Mouse (Mus musculus): ENCODE results near the gene Slc27a5.
A peak's percentile ranks its signal among the peaks of the same experiment; 100 is the strongest.

The Slc27a5 gene

DNA sequence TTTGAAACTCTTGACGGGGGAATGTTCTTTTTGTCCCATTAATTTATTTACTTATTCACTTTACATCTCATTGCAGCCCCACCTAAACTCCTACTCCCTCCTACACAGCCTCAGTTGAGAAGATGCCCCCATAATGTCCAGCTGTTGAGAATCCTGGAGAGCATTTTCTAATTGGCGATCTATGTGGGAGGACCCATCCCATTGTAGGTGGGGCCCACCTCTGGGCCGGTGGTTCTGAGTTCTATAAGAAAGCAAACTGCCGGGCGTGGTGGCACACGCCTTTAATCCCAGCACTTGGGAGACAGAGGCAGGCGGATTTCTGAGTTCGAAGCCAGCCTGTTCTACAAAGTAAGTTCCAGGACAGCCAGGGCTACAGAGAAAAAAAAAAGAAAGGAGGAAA is 11.1 kb downstream of the Slc27a5 start:
- no peak for DNase-seq (ENCODE audit: low read depth, low spot score)

DNA sequence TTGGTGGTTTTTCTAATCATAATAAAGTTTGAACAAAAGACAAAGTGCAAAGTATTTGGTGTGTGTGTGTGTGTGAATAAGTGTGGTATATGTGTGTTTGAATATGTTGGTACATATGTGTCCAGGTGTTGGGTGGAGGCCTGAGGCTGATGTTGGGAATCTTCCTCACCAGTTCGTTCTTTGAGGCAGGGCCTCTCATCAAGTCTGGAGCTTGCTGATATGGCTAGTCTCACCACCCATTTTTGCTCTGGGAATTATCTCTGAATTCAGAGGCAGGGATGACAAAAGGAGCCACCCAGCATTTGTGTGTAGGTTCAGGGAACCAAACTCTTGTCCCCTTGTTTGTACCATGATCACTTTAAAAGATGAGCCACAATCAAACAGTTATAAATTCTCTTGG is 12.3 kb downstream of the Slc27a5 start:
- peak; percentile 44 for DNase-seq (ENCODE audit: low read depth, low spot score)

DNA sequence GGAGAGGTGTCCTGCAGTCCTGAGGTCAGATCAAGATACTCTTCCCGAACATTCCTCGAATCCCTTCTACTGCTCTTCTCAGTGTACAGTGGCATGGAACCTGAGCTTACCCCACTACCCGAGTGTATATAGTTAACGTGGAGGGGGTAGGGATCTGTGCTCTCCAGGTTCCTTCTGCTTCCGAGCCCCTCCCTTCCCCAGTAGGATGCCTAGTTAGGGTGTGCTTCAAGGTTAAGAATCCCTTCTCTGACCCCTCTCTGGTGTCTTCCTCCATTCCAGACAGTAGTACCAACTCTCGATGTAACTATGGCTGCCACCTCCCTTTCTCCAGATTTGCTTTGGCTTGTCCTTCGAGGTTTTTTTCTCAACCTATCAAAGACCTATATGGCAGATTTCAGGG is 17.7 kb downstream of the Slc27a5 start:
- DNase-seq (ENCODE audit: low read depth, low spot score) = no peak

DNA sequence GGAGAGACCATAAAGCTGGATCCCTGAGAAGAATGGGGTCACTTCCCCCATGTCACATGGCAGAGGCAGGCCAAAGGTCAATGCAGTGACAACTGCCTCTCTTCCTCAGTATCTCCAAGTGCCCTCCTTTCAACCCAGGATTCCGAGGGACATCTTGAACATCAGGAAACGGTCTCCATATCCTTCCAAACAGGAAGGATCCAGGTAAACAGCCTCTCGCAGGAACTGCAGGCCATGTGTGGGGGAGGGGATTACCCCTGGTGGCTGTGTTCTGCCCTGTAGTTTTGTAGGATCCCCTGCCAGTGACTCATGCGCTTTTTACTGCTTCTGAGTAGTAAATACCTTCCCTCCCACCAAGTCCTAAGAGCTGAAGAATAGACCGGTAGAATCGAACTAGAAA is 18.2 kb downstream of the Slc27a5 start:
- DNase-seq (ENCODE audit: low read depth, low spot score) = no peak

DNA sequence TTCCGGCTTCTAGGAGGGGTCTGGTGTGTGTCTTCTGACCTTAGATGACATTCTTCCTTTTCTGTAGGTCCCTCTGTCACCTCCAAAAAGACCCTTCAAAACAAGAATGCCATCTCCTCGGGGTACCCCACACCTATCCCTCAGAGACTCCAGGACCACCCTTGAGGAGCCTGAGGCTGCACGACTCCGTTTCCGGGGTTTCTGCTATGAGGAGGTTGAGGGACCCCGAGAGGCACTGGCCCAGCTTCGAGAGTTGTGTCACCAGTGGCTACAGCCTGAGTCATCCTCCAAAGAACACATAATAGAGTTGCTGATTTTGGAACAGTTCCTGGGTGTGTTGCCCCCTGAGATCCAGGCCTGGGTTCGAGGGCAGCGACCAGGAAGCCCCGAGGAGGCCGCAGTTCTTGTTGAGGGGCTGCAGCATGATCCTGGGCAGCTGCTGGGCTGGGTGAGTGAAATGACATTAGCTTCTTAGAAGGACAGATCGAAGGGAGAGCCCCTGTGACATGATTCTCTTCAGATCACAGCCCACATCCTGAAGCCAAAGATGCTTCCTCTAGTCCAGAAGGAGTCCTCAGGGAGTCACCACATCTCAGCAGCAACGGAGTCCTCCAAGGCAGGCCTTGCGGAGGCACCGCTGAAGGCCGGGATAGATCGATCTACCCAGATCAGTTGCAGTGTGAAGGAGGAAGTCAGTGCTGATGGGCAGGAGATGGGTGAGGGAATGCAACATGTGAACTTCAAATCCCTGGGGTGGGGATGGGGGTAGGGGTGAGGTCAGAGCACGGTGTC is 18.9 kb downstream of the Slc27a5 start:
- no peak for DNase-seq (ENCODE audit: low read depth, low spot score)

DNA sequence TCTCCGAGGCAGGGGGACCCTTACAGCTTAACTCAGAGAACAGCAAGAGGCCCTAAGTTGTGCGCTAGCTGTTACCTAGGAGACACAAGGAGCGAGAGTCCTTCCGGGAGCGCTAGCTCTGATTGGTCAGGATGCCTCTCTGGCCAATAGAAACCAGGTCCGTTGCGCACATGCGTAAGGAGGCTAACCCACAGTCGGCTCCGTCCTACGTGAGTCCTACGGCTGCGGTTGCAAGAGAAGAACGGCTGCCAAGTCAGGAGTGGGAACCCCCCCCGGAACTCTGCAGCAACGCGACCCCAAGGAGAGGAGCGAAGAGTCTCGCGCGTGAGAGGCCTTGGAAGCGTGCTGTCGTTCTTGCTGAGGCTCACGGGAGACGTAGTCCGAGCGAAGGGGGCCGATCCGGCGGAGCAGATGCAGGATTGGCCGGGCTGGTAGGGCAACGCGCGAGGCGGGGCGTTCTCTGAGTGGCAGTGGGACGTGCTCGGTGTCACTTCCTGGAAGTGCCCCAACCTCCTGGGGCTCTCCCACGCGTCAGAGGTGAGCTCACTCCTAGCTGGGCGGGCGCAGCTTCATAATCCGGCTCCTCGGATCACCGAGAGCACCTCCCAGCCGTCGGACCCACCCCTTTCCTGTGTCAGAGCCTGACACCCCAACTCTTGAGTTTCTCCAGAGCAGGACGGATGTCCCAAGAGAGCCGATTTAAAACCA is 20.2 kb downstream of the Slc27a5 start, which contains the start of gene Zfp446:
Gene Zfp446 (plus strand): TSS at position 167 of the 708 bp plus-strand sequence.
- peak; percentile 93 for DNase-seq (ENCODE audit: low read depth, low spot score)

DNA sequence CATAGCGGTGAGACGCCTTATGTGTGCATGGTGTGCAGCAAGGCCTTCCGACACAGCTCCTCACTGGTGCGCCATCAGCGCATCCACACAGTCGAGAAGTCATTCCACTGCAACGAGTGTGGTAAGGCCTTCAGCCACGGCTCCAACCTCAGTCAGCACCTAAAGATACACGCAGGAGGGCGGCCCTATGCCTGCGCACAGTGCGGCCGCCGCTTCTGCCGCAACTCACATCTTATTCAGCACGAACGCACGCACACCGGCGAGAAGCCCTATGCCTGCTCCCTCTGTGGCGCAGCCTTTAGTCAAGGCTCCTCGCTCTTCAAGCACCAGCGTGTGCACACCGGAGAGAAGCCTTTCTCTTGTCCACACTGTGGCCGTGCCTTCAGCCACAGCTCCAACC is 27.1 kb downstream of the Slc27a5 start:
- DNase-seq (ENCODE audit: low read depth, low spot score) = no peak

DNA sequence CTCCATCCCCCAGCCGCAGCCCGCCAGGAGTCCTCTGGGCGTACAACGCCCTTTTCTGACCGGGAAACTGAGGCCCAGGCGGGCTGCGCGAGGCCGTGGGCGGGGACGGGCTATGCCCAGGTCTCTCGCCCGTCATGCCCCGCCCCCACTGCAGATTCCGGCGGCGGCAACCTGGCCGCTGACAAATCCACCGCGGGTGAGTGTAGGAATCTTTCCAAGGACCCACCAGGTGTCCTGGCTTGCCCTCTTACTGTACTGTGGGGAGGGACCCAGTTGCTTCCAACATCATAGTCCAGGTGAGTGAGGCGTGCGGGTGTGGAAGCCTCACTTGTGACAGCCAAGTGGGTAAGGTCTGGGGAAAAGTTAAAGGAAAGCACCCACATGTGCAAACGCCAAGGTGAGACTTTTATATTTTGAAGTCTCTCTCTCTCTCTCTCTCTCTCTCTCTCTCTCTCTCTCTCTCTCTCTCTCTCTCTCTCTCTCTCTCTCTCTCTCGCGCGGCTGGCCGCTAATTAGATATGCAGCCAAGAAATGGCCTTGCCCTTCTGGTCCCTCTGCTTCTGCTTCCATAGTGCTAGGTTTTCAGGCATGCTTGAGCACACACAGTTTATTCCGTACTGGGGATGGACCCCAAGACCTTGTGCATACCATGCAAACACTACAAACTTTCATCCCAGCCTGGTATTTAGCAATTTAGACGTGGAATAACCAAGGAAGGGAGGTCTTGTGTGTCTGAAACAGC is 31.7 kb downstream of the Slc27a5 start:
- peak; percentile 51 for DNase-seq (ENCODE audit: low read depth, low spot score)

DNA sequence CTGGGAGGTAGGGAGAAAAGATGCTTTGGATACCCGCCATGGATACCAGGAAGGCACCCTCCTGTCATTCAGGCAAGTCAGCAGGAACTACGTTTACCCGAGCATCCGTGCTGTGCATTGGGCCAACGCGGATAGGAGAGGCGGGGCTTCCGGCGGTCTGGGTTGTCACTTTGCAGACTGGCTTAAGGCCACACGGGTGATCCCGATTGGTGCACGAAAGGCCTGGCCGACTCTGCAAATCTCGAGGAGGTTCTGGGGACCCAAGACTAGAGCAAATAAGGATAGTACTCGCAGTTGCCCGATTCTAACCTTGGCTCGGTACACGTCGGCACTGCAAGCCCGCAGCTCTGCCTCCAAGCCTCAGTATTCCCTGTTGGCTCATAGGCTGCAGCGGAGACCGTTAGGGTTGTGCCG is 32.3 kb downstream of the Slc27a5 start, which contains the start of gene Zfp324:
Gene Zfp324 (plus strand): TSS at position 161 of the 414 bp plus-strand sequence.
- peak; percentile 56 for DNase-seq (ENCODE audit: low read depth, low spot score)

DNA sequence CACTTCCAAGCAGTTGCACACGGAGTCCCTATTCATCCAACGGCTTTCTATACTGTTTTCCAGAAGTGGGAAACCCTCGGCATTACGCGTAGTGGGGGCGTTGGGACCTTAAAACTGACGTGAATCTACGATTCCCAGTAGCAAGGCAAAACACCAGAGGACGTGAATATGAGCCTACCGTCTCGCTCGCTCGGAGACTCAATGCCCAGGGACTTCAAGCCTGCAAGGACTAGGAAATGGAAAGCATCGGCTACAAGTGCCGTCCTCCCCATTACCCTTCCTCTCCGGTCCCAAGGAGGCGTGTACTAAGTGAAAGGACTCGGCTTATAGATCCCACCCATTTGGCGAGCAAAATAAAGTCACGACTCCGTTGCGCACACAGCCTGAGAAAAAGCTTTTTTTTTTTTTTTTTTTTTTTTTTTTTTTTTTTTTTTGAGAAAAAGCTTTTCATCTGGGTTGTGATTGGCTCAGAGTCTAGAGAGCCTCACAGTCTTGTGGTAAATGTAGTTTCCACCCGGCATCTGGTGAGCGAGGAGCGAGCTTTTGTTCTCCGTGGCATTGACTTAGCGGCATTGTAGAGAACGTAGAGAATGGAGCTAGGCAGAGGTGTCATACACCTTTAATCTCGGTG is 36.4 kb downstream of the Slc27a5 start:
- DNase-seq (ENCODE audit: low read depth, low spot score) = no peak

DNA sequence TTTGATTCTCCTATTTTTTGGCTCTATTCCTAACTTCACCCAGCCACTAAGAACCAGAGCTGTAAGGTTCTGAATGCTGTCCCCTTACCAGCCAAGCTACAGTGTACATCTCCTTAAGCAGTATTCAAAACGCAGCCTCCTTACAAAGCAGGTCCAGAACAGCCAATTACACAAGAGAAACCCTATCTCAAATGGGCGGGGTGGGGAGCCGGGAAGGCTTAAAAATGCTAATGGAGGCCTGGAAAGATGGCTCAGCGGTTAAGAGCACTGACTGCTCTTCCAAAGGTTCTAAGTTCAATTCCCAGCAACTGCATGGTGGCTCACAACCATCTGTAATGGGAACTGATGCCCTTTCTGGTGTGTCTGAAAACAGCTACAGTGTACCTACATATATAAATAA is 38.3 kb downstream of the Slc27a5 start:
- no peak for DNase-seq (ENCODE audit: low read depth, low spot score)

DNA sequence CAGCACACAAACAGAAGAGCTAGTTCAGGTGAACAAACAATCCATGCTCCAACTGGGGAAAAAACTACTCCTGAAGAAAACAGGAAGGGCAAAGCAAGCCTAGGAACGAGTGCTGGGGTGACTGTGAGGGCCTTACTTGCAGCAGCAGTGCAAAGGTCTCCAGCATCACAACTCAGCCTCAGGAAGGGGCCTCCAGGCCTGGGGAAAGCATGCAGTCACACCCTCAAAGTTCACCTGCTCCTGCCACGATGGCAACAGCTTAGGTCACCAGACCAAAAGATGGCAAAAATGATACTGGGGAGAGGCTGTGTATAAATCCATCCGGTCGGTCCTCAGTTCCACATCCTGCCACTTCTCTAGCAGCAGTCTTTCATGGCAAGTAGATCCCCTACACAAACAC is 39.0 kb downstream of the Slc27a5 start:
- no peak for DNase-seq (ENCODE audit: low read depth, low spot score)

DNA sequence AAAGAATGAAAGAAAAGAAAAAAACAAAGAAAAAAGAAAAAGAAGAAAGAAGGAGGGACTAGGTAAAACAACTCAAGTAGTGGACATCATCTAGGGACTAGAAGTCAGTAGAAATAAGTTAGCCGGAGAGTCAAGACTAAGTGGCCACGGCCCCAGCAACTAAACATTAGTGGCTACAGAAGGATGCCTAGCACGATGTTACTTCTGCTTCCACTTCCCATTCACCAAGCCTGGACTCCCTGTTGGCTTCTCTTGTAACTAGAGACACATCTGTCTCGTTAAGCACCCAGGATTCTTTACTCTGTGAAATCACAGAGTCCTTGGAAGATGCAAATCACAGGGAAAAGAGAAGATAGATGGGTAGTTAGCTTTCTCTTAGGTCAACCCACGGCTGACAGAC is 40.5 kb downstream of the Slc27a5 start:
- no peak for DNase-seq (ENCODE audit: low read depth, low spot score)

DNA sequence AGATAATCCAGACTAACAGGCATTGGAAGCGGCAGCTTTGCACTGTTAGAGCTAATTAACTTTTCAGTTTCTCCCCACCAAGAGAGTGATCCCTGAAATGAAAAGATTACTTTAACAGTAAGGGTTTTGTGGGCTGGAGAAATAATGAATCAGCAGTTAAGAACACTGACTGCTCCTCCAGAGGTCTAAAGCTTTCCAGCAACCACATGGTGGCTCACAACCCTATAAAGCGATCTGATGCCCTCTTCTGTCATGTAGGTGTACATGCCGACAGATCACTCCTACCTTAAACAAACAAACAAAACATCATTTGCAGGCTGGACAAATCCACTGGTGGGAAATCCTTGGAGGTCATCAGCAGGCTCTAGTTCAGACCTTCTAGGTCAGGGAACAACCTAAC is 43.1 kb downstream of the Slc27a5 start:
- no peak for DNase-seq (ENCODE audit: low read depth, low spot score)

DNA sequence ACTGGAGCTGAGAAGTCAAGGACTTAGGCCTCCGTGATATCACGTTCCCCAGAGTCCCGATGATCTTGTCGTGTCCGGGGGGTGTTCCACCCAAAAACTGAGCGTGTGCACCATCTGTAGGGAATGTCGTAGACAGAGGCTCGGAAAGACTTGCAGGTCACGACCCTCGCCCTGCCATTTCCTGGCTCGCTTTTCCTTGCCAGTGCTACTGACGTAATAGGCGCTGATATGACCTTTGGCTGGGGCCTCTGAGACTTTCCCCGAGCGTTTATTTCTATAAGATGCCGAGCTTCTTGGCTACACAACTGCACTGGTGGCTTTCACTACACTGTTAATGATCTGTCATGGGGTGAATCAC is 48.1 kb downstream of the Slc27a5 start:
- DNase-seq (ENCODE audit: low read depth, low spot score) = no peak

DNA sequence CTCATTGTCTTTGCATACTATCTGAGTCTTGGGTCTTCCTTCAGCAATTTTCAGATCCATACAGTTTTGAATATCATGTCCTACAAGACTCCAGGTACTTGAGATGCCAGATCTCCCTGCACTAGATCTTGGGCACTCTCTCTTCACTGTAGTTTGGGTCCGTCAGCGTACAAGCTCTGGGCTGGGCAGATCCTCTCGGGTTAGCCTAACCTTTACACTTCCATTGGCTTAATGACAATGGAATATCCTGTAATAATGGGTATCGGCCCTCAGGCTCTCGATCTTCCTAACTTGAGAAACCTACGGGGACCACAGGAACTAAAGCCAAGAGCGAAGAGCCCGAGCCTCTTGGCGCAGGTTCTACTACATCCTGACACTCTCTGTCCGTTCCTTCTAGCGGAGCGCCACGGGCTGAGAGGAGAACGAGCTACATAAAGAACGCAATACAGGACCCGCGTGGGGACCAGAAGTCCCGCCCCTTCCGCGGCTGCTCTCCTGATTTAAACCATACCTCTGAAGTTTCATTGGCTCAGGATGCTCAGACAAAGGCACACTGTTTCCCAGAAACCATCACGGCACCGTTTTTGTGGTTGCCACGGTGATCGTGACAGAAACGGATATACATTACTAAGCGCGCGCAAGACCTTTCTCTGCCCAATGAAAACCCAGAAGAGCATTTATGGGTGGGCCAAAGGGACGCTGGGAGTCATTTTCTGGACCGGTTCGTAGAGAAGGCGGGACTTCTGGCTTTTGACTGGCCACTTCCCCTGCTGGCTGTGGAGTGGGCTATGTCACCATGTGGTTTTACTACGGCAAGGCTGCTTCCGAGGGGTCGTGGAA is 48.7 kb downstream of the Slc27a5 start:
- DNase-seq (ENCODE audit: low read depth, low spot score) = peak; percentile 88

DNA sequence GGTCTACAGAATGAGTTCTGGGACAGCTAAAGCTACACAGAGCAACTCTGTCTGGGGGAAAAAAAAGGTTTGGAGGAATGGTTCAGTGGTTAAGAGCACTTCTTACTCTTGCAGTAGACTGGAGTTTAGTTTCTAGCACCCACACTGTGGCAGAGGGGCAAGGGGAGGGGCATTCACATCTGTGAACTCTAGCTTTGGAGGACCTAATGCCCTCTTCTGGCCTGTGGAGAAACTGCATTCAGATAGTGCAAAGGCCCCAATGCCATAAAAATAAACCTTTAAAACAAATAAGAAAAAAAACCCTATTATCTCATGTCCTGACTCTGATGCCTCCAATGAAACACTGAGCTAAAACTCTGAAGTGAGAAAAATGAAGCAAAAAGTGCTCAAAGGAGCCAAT is 54.5 kb downstream of the Slc27a5 start:
- no peak for DNase-seq (ENCODE audit: low read depth, low spot score)

DNA sequence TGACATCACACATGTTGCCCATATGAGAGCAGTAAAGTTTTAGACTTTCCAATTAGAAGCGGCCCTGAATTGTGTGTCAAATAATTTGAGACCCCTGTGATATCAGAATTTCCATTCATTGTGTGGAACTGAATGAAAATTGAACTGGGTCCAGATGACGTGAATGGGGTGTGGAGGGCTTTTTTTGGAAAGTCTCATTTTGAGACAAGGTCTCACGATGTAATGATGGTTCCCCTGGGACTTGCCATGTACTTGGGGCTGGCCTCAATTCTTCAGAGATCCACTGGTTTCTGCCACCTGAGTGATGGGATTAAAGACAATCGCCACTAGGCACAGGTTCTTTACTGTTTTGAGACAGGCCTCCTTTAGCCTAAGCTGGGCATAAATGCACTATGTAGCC is 57.4 kb downstream of the Slc27a5 start:
- DNase-seq (ENCODE audit: low read depth, low spot score) = no peak

Measured in c-Kit-negative CD71-positive TER-119-positive erythroid progenitor cells, embryonic 14.5 days (primary cell).